Mouse (Mus musculus) mature B cell (primary cell): ENCODE results near the gene Cbfa2t3.

Experiments used
- in situ Hi-C: fragments of 300-500 bp; cut with MboI; formaldehyde crosslinking; loops from 2 replicates; pipeline ENCODE4 v1.14.3; 2019

Cbfa2t3 gene

GRCm38 (mm10) chr8:122610612-122611277 lies 88.2 kb downstream of the Cbfa2t3 start:
- in situ Hi-C loops = loop anchor here (10.0 kb wide), 2 partner anchors 64 to 224 kb away; no protein-coding TSS in a partner anchor

- in situ Hi-C loops = loop anchor here (10.0 kb wide), 2 partner anchors 65 to 225 kb away; no protein-coding TSS in a partner anchor
Observed at GRCm38 (mm10) chr8:122610209-122610608, 88.7 kb downstream of the Cbfa2t3 start.

GRCm38 (mm10) chr8:122606810-122607209 lies 92.1 kb downstream of the Cbfa2t3 start:
- in situ Hi-C loops = no loop called here

- in situ Hi-C loops = no loop called here
Observed at GRCm38 (mm10) chr8:122605367-122605766, 93.5 kb downstream of the Cbfa2t3 start.

GRCm38 (mm10) chr8:122604640-122605039 lies 94.3 kb downstream of the Cbfa2t3 start:
- in situ Hi-C loops = no loop called here

- in situ Hi-C loops = no loop called here
Observed at GRCm38 (mm10) chr8:122600666-122601065, 98.2 kb downstream of the Cbfa2t3 start.

GRCm38 (mm10) chr8:122596031-122596430 lies 102.9 kb downstream of the Cbfa2t3 start:
- in situ Hi-C loops = no loop called here

GRCm38 (mm10) chr8:122593783-122594507 lies 105.0 kb downstream of the Cbfa2t3 start:
- in situ Hi-C loops = no loop called here

- in situ Hi-C loops = no loop called here
Observed at GRCm38 (mm10) chr8:122593240-122593639, 105.7 kb downstream of the Cbfa2t3 start.

- in situ Hi-C loops = no loop called here
Observed at GRCm38 (mm10) chr8:122586749-122587148, 112.2 kb downstream of the Cbfa2t3 start.

GRCm38 (mm10) chr8:122586171-122586570 lies 112.7 kb downstream of the Cbfa2t3 start:
- in situ Hi-C loops = no loop called here

GRCm38 (mm10) chr8:122585411-122585891 lies 113.5 kb downstream of the Cbfa2t3 start:
- in situ Hi-C loops = no loop called here

- in situ Hi-C loops = no loop called here
Observed at GRCm38 (mm10) chr8:122584981-122585380, 113.9 kb downstream of the Cbfa2t3 start.

GRCm38 (mm10) chr8:122580926-122581325 lies 118.0 kb downstream of the Cbfa2t3 start:
- in situ Hi-C loops = no loop called here

- in situ Hi-C loops = no loop called here
Observed at GRCm38 (mm10) chr8:122579196-122579595, 119.7 kb downstream of the Cbfa2t3 start.

GRCm38 (mm10) chr8:122577116-122577515 lies 121.8 kb downstream of the Cbfa2t3 start:
- in situ Hi-C loops = no loop called here

- in situ Hi-C loops = no loop called here
Observed at GRCm38 (mm10) chr8:122576648-122577022, 122.3 kb downstream of the Cbfa2t3 start, which contains the start of gene Aprt. Aprt (minus strand) TSS chr8:122576909.

- in situ Hi-C loops = no loop called here
Observed at GRCm38 (mm10) chr8:122575735-122576647, 122.9 kb downstream of the Cbfa2t3 start.

- in situ Hi-C loops = no loop called here
Observed at GRCm38 (mm10) chr8:122575286-122575685, 123.6 kb downstream of the Cbfa2t3 start.
